Mouse (Mus musculus) mouse embryonic stem cell (cell line): ENCODE measurements around the gene Osbp2.

Experiments used
- in situ Hi-C, 2 experiments: fragments of 300-500 bp; cut with MboI; formaldehyde crosslinking; loops; 1 replicate in 1 of 2; 3 replicates in 1 of 2; pipeline ENCODE4 v1.14.3; 2019 to 2020; ENCODE audit warnings: low sequenced_read_pairs in 2 of 2, low pct_unique_long_range_greater_than_20kb in 1 of 2, mixed read lengths in 1 of 2; ENCODE audit not compliant: unreplicated experiment in 1 of 2

Osbp2 gene

DNA sequence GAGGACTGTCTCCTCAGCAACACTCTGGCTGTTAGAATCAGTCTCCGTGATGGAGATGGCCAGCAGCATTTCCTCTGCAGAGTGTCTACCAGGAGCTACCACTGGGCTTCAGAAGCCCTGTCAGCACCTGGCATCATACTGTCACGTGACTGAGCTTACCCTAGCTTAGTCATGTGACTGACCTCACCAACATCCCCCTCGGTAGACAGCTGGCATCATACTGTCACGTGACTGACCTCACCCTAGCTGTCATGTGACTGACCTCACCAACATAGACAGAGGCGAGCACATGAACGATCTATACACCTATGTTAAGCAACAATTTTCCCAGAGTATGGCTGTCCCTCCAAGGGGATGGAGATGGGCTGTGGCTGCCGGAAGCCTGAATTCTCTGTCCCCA is 15.0 kb upstream of the Osbp2 start:
- in situ Hi-C loops: no loop called here

DNA sequence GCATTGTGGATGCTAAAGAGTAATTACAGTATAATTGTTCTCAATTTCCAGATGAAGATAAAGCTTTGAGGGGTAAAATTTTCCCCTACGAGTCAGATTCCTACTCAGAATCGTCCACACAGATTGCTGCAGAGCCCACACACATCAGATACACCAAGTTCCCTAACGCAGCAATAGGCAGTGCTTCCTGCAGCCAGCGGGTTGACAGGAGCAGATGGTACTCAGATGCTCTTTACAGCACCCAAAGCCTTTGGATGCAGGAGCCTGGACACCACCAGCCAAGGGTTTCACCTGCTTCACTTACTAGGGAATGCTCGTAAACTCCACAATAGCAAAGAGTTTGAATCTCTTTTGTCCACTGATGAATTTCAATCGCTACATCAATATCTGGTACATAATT is 12.7 kb upstream of the Osbp2 start:
- in situ Hi-C loops: no loop called here

DNA sequence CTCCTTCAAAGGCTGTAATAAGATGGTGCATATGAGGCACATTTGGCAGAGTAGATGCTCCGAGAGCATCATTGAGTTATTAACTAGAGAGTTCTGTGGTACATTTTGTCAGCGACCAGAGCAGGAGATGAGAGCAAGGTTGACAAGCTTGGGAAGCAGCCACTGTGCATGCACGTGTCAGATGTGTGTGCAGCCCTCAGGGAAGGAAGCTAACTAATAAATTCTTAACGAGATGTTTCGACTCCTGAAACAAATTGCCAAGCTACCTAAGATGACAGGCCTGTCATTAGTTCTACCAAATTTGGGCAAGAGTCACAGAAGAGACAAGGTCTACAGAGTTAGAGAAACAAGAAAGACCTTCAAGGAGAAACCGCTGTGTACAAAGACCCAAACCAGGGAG is 640 bp upstream of the Osbp2 start:
- in situ Hi-C loops: no loop called here

DNA sequence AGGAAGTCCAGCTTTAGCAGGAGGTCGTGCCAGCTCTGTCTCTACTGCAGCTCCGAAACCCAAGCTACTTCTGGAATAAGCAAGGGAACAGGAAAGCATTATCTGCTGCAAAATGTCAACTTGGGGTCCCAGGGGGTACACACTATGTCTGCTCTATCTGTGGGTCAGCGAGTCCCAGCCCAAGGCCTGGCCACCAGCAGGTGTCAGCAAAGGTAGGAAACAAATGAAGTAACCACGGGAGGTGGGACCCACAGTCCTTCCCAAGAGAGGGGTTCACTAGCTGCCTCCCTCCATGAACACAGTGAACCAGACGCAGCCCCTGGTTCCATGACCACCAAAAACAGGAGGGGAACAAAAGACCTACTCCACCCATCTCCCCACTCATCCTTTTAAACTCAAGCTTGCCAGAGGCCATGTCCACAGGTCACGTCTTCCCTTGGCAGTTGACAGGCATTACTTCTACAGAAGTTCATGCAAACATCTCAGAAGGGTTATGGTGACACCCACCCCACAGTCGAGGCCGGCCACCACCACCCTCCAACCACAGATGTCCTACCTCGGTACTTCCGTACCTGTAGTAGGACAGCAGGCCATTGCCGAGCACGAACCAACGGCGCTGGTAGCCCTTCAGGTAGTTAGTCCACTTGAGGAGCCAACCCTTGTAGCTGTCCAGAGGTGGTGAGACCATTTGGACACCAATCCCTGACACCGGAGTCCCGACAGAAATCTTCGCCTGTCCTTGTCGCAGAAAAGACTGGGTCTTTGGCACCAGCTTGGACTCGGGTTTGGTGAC is 846 bp downstream of the Osbp2 start:
- in situ Hi-C loops: no loop called here

DNA sequence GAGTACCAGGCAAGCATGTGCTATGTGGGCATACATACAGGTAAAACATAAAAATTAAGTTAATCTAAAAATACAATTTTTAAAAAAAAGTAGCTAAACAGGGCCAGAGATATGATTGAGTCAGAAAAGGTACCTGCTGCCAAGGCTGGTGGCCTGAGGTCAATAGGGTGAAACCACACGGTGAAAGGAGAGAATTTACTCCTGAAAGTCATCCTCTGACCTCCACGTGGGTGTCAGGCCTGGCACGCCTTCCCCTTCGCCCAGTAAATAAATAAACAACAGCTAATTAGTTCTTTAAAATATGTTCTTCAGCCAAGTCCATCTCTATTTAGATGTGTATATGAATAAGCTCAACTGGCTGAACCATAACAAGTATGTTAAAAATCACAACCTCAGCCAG is 3.3 kb downstream of the Osbp2 start:
- in situ Hi-C loops: no loop called here

DNA sequence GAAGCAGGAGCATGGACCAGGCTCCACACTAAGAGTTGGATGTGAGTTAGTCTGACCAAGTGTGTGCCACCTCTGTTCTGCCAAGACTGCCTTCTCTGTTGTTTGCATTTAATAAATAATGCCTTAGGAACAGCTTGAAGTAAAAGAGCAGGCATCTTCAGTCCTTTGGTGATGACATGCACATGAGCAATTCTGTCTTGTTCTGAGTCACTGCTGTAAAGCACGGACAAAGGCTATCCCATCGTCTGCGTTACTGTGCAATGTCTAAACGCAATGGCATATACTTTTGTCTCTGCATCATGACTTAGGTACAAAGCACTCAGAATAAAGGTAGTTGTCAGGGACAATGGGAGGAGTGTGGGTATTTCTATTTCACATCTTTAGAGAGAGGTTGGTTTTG is 3.9 kb downstream of the Osbp2 start:
- in situ Hi-C loops: no loop called here

DNA sequence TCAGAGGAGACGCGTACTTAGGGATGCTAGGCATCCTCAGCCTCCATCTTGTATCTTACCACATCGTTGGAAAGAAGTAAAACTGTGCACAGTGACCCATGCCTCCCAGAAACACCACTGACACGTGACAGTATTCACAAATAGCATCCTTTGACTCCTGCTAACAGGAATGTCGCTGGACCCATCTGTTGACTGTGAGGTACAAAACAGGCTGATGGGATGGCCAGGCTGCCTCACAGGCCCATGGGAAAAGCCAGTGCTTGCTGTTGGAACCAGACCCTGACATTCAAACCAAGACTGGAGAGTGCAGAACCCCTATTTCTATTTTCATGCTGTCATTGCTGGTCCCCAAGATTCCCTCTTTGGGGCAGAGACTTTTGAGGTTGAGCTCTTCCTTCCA is 5.8 kb downstream of the Osbp2 start:
- in situ Hi-C loops: no loop called here

DNA sequence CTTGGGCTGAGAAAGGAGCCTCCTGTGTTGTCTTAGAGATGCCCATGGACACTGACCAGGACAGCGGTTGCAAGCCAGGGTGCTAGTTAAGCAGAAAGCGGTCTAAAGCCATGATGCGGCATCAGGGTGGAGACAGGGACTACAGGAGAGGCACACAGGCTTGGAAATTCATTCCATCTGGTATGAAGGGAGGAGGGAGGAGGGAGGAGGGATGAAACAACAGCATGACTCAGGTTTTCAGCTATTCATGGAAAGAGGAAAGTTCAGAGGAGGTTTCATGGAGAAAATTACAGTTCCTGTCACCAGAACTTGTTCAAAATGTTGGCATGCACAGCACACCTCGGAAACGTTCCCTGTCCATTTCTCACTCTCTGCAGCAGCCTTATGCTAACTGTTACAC is 7.9 kb downstream of the Osbp2 start:
- in situ Hi-C loops: no loop called here

DNA sequence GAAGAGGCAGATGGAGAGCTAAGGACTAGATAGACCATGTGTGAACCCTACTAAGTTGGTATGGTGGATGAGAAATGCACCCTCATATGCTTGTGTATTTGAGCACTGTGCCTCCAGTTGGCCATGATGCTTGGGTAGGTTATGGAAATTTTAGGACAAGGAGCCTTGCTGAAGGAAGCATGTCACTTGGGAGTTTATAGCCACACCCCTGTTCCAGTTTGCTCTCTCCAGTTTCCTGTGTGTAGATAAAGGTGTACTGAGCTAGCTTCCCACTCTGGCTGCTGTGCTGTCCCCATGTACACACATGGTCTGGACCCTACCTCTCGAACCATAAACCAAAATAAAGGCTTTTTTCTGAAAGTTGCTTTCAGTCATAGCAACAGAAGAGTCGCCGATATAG is 9.5 kb downstream of the Osbp2 start:
- in situ Hi-C loops: no loop called here

DNA sequence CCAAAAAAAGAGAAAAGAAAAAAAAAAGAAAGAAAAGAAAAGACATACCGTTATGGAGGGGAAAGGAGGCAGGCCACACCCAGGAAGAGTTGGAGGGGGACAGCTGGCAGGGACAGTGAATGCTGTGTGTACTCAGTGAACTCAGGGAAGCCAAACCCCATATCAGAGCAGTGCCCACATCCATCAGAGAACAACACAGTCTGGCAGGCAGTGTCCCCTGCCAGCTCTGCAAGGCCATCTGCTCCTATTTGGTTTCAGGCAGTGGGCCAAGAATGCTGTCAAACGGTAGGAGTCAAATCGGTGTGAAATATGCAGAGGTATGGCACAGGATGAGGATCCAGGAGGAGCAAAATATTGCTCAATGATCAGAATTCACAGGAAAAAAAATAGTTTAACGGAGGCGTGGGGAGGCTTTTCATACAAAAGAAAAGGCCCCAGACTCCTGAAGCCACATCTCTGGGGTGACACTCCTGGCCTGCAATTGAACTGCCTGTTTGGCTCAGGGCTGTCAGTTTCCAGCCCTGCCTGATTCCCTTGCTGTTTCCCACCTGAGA is 10.1 kb downstream of the Osbp2 start:
- in situ Hi-C loops: no loop called here

DNA sequence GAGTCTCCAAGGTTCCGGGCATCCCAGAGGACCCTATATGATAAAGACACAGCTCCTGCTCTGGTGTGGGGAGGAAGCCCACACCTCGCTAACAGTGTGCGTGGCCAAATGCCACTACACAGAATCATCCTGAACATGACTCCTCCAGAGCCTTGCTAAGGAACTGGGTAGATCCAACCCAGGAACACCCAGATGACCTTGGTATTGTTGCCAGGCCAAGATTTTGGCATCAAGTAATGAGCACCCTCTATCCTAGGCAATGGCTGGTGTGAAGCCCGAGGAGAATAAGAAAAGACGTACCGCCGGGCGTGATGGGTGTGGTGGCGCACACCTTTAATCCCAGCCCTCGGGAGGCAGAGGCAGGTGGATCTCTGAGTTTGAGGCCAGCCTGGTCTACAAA is 10.7 kb downstream of the Osbp2 start:
- in situ Hi-C loops: no loop called here

DNA sequence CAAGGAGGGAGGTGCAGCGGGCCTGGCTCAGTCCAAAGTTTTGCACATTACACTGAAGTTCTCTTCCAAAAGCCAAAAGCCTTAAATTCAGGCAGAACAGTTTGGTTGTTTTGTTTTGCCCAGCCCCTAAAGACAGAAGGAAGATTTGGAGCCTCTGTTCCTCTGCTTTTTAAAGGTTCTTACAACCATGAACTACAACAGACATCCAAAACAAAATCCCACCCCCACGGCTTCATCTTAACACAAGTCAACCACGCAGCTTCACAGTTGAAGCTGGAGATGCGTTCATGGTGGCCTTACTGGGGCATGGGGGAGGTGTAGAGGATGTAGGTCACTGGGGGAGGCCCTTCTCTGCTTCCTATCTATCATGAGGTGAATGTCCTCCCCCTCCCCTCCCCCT is 11.8 kb downstream of the Osbp2 start:
- in situ Hi-C loops: no loop called here

DNA sequence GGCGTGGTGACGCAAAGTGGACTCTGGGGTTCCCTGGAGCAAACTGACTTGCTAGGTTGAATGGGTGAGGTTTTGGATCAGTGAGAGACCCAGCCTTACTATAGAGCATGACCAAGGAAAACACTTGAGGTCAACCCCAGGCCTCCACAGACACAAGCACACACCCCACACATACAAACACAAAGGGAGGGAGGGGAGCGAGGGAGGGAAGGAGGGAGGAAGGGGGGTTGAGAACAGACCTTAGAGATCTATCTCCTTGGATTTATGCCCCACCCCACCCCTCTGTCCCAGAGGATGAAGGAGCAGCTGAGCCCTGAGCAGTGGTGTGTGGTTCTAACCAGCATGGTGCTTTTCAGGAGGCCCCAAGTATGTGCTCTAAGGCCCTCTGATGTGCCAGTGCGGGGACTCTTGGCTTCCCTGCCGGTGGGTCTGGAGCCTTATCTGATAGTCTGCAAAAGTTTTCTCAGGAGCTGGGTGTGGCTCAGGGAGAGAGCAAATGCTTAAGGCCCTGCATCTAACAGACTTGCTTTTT is 12.9 kb downstream of the Osbp2 start:
- in situ Hi-C loops: no loop called here

DNA sequence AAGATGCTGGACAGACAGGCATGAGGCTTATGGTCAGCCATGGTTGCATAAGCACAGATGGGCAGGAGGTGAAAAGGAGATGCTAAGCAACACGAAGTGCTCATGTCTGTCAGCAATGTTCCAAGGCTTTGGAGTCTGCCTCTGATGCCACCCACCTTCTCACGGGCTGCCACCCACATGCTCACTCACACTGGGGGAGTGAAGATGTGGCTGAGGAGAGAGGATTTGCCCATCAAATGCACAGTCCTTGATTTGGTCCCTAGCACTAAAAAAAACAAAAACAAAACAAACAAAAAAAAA is 13.4 kb downstream of the Osbp2 start:
- in situ Hi-C loops: no loop called here

DNA sequence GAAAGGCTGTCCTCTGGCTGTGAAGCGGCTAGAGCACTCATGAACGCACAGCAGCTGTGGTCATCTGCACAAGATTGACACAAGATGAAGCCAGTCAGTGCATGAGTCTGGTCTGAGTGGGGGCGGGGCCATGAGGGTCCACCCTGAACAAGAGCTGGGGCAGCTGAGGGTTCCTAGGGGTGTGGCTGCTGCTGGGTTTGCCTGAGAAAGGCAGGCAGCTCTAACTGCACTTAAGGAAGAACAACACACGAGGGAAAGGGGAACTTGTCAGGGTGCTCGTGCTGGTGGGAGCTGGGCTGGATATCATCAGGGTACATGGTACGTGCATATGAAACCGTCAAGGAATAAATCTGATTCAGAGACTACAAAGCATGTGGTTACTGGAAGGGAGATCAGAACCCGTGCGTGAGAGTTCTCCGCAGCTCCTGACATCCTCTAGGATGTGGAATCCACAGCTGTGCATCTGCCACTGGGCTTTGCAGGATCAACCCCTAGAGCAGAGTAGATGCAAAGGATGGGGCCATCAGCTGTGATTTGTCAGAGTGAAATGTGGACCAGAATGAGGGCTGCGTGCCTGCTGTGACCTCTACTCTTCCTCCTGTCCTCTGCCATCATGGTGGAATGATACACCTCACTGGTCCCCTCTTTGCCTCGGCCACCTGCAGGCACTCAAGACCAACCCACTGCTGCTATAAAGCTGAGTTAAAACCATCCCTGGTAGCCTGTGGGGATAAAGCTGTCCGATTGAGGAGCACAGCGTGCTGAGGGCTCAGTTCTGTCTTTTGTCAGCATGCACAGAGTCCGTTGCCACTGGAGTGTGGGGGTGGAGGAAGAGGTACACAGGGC is 14.0 kb downstream of the Osbp2 start:
- in situ Hi-C loops: no loop called here

DNA sequence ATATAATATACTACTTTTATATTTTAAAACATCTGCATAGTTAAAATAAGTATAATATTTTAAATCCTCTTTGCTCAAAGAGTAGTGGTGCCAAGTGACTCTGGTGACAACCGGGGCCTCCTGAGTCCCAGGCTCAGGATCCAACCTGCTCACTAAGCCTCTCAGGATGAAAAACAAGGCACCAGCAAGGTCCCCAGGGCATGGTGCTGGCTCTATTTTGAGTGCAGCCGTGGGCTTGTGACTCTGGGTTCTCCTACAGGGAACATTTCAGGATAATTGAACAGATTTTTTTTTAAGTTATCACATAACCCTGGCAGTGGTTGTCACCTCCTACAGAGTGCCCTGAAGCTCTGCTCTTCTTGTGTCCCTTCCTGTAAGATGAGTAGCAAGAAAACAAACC is 17.4 kb downstream of the Osbp2 start:
- in situ Hi-C loops: no loop called here

DNA sequence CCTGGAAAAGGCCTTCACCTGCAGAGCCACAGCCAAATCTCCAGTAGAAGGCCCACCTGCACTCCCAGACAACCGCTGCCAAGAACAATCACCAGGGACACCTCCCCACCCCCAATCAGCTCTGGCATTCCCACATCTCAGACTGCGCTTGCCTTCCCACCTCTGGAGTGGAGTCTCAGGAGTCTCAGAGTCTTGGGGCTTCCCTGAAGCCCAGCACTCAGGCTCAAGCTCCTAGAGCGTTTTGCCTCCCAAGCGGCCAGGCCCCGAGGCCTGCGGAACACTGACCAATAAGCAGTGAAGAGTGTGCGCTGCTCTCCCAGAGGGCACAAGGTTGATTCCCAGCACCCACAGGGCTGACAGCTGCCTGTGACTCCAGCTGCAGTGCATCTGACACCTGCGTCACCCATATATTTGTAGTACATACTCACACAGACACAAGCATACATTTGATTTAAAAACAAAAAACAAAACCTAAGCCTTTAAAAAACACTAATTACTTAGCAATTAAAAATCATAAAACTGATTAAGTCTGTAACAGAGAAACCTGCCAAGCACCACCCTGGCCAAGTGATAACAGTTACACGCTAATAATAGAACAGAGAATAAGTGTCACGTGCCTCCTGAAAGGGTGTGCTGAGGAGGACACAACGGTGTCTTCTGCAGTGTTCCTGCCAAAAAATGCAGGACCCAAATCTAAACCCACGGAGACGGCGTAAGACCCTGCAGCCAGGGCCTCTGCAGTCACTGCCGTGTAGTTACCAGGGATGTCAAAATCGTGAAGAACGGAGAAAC is 19.6 kb downstream of the Osbp2 start:
- in situ Hi-C loops: no loop called here

DNA sequence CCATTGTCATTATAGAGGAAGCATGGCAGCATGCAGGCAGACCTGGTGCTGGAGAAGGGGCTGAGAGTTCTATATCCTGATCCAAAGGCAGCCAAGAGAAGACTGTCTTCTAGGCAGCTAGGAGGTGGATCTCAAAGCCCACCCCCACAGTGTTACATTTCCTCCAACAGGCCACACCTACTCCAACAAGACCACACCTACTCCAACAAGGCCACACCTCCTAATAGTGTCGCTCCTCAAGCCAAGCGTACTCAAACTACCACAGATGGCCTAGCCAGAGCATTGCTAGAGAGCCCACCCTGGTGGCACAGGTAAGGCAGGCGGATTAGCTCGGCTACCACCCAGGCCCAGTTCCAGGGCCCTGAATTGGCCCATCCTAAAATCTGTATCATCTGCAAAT is 28.4 kb downstream of the Osbp2 start:
- in situ Hi-C loops: no loop called here
